14 mouse cellular contexts compared by ENCODE assay signal in genomic region chr8:127775747-127776146, GRCm38 (mm10).
DNase-seq lines count a peak whose midpoint lies in the region; ATAC-seq and TF ChIP-seq lines count a peak whose summit lies in the region.
"Had no signal": no experiment of that assay in that cellular context is flagged by ENCODE, and none has a peak within 500 bp of the region (broad histone marks: within the 10 kb centered on the region; RNA-seq: fewer than 3 reads in every experiment).

No protein-coding gene starts in this region.

- ATAC-seq in intestine, embryonic 16.5 days, result no peak

- TF ChIP-seq RAD21 in CH12.LX (IDR thresholded peaks at IDR 0.05; ENCODE audit: low read depth, low read length), result no peak

- DNase-seq in heart, adult 9 months (ENCODE audit: low spot score in 2 of 2), result peak; percentile 15 to 44
- no peak for DNase-seq in heart, postnatal 4 days
- no peak for DNase-seq in CH12.LX (ENCODE audit: extremely low read depth)
- peak; percentile 56 for DNase-seq in brain, embryonic 14.5 days (ENCODE audit: low read depth)
- no peak for DNase-seq in cerebellum, adult 9-10 months
- no peak for DNase-seq in retina, embryonic 14.5 days (ENCODE audit: low spot score)
- no peak for DNase-seq in cerebellum, postnatal 14 days
- DNase-seq: adrenal gland, postnatal 36 days; cerebellum, postnatal 25 days; lung, postnatal 14 days had no signal

- dilution Hi-C loops in CH12.LX (cut with MboI; ENCODE audit: extremely low pct_ligation_motif_present, extremely low pct_unique_long_range_greater_than_20kb, low sequenced_read_pairs), result no loop called here

- H3K4me2 ChIP-seq in CH12.LX (ENCODE audit: insufficient read depth, low read depth, poor library complexity, severe bottlenecking), result no peak overlapping the region
- no peak overlapping the region for H3K4me2 ChIP-seq in intestine, embryonic 16.5 days (ENCODE audit: low read depth, low read length)
- H3K4me2 ChIP-seq: heart, embryonic 13.5 days; limb, embryonic 13.5 days had no signal

- in situ Hi-C loops in CH12.LX (cut with MboI; ENCODE audit: low pct_ligation_motif_present, low pct_unique_long_range_greater_than_20kb, low sequenced_read_pairs), result no loop called here

- TF ChIP-seq EP300 in CH12.LX (IDR thresholded peaks at IDR 0.05; ENCODE audit: low read length), result no peak

- no peaks in the 10 kb centered on the region for H3K79me2 ChIP-seq in CH12.LX (replicated peaks; ENCODE audit: control insufficient read depth, extremely low read depth, insufficient read depth, poor library complexity, severe bottlenecking)

- H3K9ac ChIP-seq in CH12.LX (ENCODE audit: insufficient read depth, low read depth), result no peak overlapping the region
- H3K9ac ChIP-seq in intestine, embryonic 16.5 days (ENCODE audit: low read depth, low read length), result no peak overlapping the region
- H3K9ac ChIP-seq: heart, embryonic 13.5 days; limb, embryonic 13.5 days had no signal

- no peak overlapping the region for H3K4me3 ChIP-seq in CH12.LX (replicated peaks in 1 of 3; ENCODE audit: low read depth in 2 of 3, low read length in 2 of 3, poor library complexity in 1 of 3)
- H3K4me3 ChIP-seq in intestine, embryonic 16.5 days (ENCODE audit: low read length), result no peak overlapping the region
- H3K4me3 ChIP-seq: erythroblast, embryonic 14.5 days; heart, embryonic 13.5 days; limb, embryonic 13.5 days had no signal

- H3K27ac ChIP-seq in CH12.LX (ENCODE audit: insufficient read depth, low read depth), result no peak overlapping the region
- 0 out of 2 replicates have a peak overlapping the region, but pooled peaks have one; percentile 27 for H3K27ac ChIP-seq in intestine, embryonic 16.5 days (ENCODE audit: low read length)
- H3K27ac ChIP-seq: heart, embryonic 13.5 days; limb, embryonic 13.5 days had no signal

- peaks cover 9 to 71% of the 10 kb centered on the region in 2 experiments for H3K4me1 ChIP-seq in CH12.LX (ENCODE audit: control insufficient read depth in 1 of 2, insufficient read depth in 2 of 2)
- H3K4me1 ChIP-seq in intestine, embryonic 16.5 days (ENCODE audit: control insufficient read depth, insufficient read depth, low read length), result peaks cover 8% of the 10 kb centered on the region; the same call in 1 of the 2 replicates
- H3K4me1 ChIP-seq: heart, embryonic 13.5 days had no signal

- TF ChIP-seq POLR2A in CH12.LX (IDR thresholded peaks at IDR 0.05; ENCODE audit: low read depth, low read length), result no peak
- no peak for TF ChIP-seq POLR2A in brain, embryonic 14.5 days (IDR thresholded peaks at IDR 0.05; ENCODE audit: borderline replicate concordance, extremely low read depth, insufficient read depth, insufficient read length, poor library complexity, severe bottlenecking)

- no peaks in the 10 kb centered on the region for H3K36me3 ChIP-seq in CH12.LX (replicated peaks in 1 of 2; ENCODE audit: control insufficient read depth in 1 of 2, insufficient read depth in 1 of 2, low read length in 1 of 2)
- H3K36me3 ChIP-seq in intestine, embryonic 16.5 days (ENCODE audit: control insufficient read depth, insufficient read depth, low read length), result no peaks in the 10 kb centered on the region
- H3K36me3 ChIP-seq: heart, embryonic 13.5 days; limb, embryonic 13.5 days had no signal

- no peaks in the 10 kb centered on the region for H3K27me3 ChIP-seq in CH12.LX (replicated peaks)
- H3K27me3 ChIP-seq in intestine, embryonic 16.5 days (replicated peaks; ENCODE audit: control insufficient read depth, insufficient read depth, low read length), result no peaks in the 10 kb centered on the region
- H3K27me3 ChIP-seq: heart, embryonic 13.5 days; limb, embryonic 13.5 days had no signal

- H3K9me3 ChIP-seq in CH12.LX (replicated peaks; ENCODE audit: low read length), result no peaks in the 10 kb centered on the region
- no peaks in the 10 kb centered on the region for H3K9me3 ChIP-seq in intestine, embryonic 16.5 days (ENCODE audit: control insufficient read depth, low read length)
- H3K9me3 ChIP-seq: limb, embryonic 13.5 days had no signal

- 43% methylated on average over 7 of the region's 7 CpGs for WGBS in intestine, embryonic 16.5 days

- no peak for TF ChIP-seq CTCF in CH12.LX (conservative IDR thresholded peaks at IDR 0.05 in 1 of 2, IDR thresholded peaks at IDR 0.05 in 1 of 2; ENCODE audit: low read depth in 2 of 2, low read length in 2 of 2)
- no peak for TF ChIP-seq CTCF in brain, embryonic 14.5 days (IDR thresholded peaks at IDR 0.05; ENCODE audit: borderline replicate concordance, extremely low read depth, insufficient read depth, insufficient read length)

TF ChIP-seq in CH12.LX, 34 proteins besides CTCF, POLR2A, EP300 and RAD21:
- 0 out of 2 replicates have a peak, but pooled peaks have one; percentile 19 for TF ChIP-seq MXI1 (IDR thresholded peaks at IDR 0.05; ENCODE audit: low read depth, low read length)
- TF ChIP-seq ZMIZ1 (IDR thresholded peaks at IDR 0.05; ENCODE audit: low read depth, low read length), result no peak

Comparison
In these comparisons a context has a peak if more than half of its experiments do, and no peak if none do; other contexts are left out.
1. DNase-seq: peak in heart, adult 9 months (2 of 2) and brain, embryonic 14.5 days (single experiment); none in heart, postnatal 4 days (single experiment), CH12.LX (single experiment), cerebellum, adult 9-10 months (single experiment), retina, embryonic 14.5 days (single experiment) and cerebellum, postnatal 14 days (0 of 2).